Mouse (Mus musculus) left cerebral cortex, adult 8-10 months (tissue): ENCODE measurements around the gene Rims3. TPM values are rescaled to one million over a fixed set of nuclear protein-coding genes. Genes with fewer than 3 reads are reported as not detected.
A peak's percentile ranks its signal among the peaks of the same experiment; 100 is the strongest.

ENCODE experiments used
- DNase-seq, 2 experiments: peaks; one replicate each; pipeline ENCODE4 v3.0.0; 2022; ENCODE audit warnings: low spot score in 2 of 2
- total RNA-seq, 4 experiments: library from RNA; stranded (reverse); gene quantifications; 2 replicates each; pipeline ENCODE4 v1.2.4; 2022

Rims3 gene
- total RNA-seq, 4 experiments from 2014 or later, result 137 to 160 (median 147) TPM

GRCm38 (mm10) chr4:120891960-120892359, 37.3 kb downstream of the Rims3 start:
- no peak for DNase-seq

GRCm38 (mm10) chr4:120892516-120892915, 37.9 kb downstream of the Rims3 start:
- DNase-seq, result no peak

- no peak for DNase-seq
Measured at GRCm38 (mm10) chr4:120893656-120894401, 39.2 kb downstream of the Rims3 start.

GRCm38 (mm10) chr4:120894584-120894983, 40.0 kb downstream of the Rims3 start:
- DNase-seq, result no peak

- DNase-seq, result no peak
Measured at GRCm38 (mm10) chr4:120895226-120895625, 40.6 kb downstream of the Rims3 start.

GRCm38 (mm10) chr4:120895810-120896584, 41.4 kb downstream of the Rims3 start:
- DNase-seq, result no peak

GRCm38 (mm10) chr4:120904533-120904932, 49.9 kb downstream of the Rims3 start:
- no peak for DNase-seq

GRCm38 (mm10) chr4:120905644-120906043, 51.0 kb downstream of the Rims3 start:
- DNase-seq, result no peak

GRCm38 (mm10) chr4:120909558-120910150, 55.0 kb downstream of the Rims3 start:
- DNase-seq, result no peak

GRCm38 (mm10) chr4:120911086-120911485, 56.5 kb downstream of the Rims3 start:
- no peak for DNase-seq

GRCm38 (mm10) chr4:120912866-120913265, 58.2 kb downstream of the Rims3 start:
- DNase-seq, result no peak

GRCm38 (mm10) chr4:120913443-120913842, 58.8 kb downstream of the Rims3 start:
- no peak for DNase-seq

- no peak for DNase-seq
Measured at GRCm38 (mm10) chr4:120913861-120914260, 59.2 kb downstream of the Rims3 start.

GRCm38 (mm10) chr4:120914501-120914900, 59.9 kb downstream of the Rims3 start:
- DNase-seq, result no peak

GRCm38 (mm10) chr4:120921461-120921860, 66.8 kb downstream of the Rims3 start:
- no peak for DNase-seq

GRCm38 (mm10) chr4:120924554-120925299, 70.1 kb downstream of the Rims3 start, which contains the start of gene Exo5:
Gene Exo5 (minus strand): TSS chr4:120925017.
- DNase-seq, result peak; percentile 68 to 84

GRCm38 (mm10) chr4:120925386-120925785, 70.8 kb downstream of the Rims3 start:
- DNase-seq, result no peak

GRCm38 (mm10) chr4:120928686-120929085, 74.1 kb downstream of the Rims3 start:
- DNase-seq, result no peak

- DNase-seq, result no peak
Measured at GRCm38 (mm10) chr4:120930736-120931135, 76.1 kb downstream of the Rims3 start.

- DNase-seq, result no peak
Measured at GRCm38 (mm10) chr4:120935006-120935405, 80.4 kb downstream of the Rims3 start.
